Mouse (Mus musculus) cortical plate, adult 2 months (tissue): Measurements from ENCODE around the gene Iqsec1.

Source experiments
- CTCF ChIP-seq: fragments of 200-500 bp; IDR thresholded peaks from 2 replicates; pipeline ENCODE4 v1.5.1; 2011; ENCODE audit warnings: mild to moderate bottlenecking, control low read depth, low read length; ENCODE audit not compliant: insufficient read depth; ENCODE audit errors: extremely low read depth
- POLR2A ChIP-seq: fragments of 200-500 bp; IDR thresholded peaks from 2 replicates; pipeline ENCODE4 v1.6.1; 2011; ENCODE audit warnings: mild to moderate bottlenecking, low read length, control low read depth; ENCODE audit not compliant: insufficient read depth; ENCODE audit errors: extremely low read depth

DNA sequence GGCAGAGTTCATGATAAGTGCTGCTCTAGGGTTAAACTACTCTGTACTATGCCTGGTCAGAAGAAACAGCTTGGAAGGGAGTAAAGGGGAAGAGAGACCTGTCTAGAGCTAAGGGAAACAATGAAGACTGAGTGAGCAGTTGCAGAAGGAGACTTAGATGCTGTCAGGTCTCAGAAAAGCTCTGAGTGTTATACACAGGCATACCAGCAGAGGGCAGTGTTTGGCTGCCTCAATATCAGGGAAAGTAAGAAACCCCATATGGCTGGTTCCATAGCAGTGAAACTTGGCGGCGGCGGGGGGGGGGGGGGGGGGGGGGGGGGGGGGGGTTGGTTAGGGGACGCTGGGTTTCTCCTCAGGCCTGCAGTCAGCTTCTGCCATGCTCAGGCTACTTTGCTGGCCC is 169.5 kb downstream of the Iqsec1 start:
- TF ChIP-seq POLR2A (no peak), CTCF (peak; percentile 87)
